Mouse (Mus musculus): ENCODE results near the gene Lrrc49. TPM values are rescaled to one million over a fixed set of nuclear protein-coding genes. Genes with fewer than 3 reads are reported as not detected.

Lrrc49 gene
- polyA plus RNA-seq, 1 experiment from 2014 or later = 83.5 TPM

DNA sequence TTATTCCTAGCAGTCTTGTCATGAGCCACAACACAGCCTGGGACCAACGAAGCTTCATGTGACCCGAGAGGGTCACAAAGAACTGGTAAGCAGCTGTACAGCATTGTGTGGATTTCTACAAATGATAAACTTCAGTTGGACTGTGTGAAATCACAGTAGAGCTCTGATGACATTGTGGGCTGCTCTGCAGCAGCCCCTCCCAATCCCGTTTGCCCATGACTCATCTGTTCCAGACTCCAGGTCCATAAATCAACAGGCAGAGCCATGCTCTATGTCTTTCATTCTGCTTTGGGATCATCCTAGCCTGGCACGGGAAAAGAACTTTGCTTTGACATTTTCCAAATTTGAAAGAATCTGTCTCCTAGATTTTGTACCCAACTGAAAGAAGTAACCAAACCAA, 4.7 kb upstream of the Lrrc49 start:
- Histone ChIP-seq H3K4me3 (ENCODE audit: low read depth, low read length) (no peak overlapping the region), H3K27ac (ENCODE audit: low read length) (no peak overlapping the region), H3K9ac (ENCODE audit: low read depth, low read length) (no peak overlapping the region), H3K27me3 (ENCODE audit: control insufficient read depth, insufficient read depth, low read depth, low read length) (no peaks in the 10 kb centered on the region), H3K4me1 (ENCODE audit: control insufficient read depth, insufficient read depth, low read length) (peaks cover 4% of the 10 kb centered on the region), H3K4me2 (ENCODE audit: low read length) (no peak overlapping the region), H3K9me3 (replicated peaks; ENCODE audit: control insufficient read depth, low read length, poor library complexity, severe bottlenecking) (no peaks in the 10 kb centered on the region), H3K36me3 (ENCODE audit: control insufficient read depth, insufficient read depth, low read length) (no peaks in the 10 kb centered on the region)
- ATAC-seq = no peak
- WGBS = 75% methylated on average over 4 of the region's 4 CpGs

DNA sequence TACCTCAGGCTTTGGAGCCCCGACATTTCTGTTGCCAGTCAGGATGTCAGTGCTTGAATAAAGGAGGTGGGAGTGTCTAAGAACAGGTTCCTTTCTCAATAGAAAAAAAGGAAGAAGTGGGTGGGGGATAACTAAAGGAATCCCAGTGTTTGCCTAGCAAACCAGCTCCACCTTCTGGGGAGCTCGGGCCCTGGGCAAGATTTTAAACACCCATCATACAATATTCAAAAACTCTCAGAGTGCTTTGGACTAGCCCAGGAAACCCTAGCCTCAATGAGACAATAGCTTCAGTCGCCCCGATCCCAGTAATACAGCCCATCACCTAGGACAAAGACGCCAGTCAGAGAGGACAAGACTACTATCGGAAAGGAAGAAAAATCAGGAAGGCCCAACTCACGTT, 543 bp downstream of the Lrrc49 start:
- peak overlapping the region; percentile 57 for H3K4me3 ChIP-seq (ENCODE audit: low read depth, low read length)
- no peaks in the 10 kb centered on the region for H3K27me3 ChIP-seq (ENCODE audit: control insufficient read depth, insufficient read depth, low read depth, low read length)
- H3K27ac ChIP-seq (ENCODE audit: low read length) = peak overlapping the region; percentile 98
- H3K9me3 ChIP-seq (replicated peaks; ENCODE audit: control insufficient read depth, low read length, poor library complexity, severe bottlenecking) = no peaks in the 10 kb centered on the region
- peaks cover 23% of the 10 kb centered on the region for H3K4me1 ChIP-seq (ENCODE audit: control insufficient read depth, insufficient read depth, low read length)
- peak; percentile 86 for ATAC-seq
- 0% methylated on average over 7 of the region's 7 CpGs for WGBS
- H3K36me3 ChIP-seq (ENCODE audit: control insufficient read depth, insufficient read depth, low read length) = peaks cover 9% of the 10 kb centered on the region
- H3K4me2 ChIP-seq (ENCODE audit: low read length) = peak overlapping the region; percentile 66
- peak overlapping the region; percentile 64 for H3K9ac ChIP-seq (ENCODE audit: low read depth, low read length)

- WGBS = 92% methylated on average over 4 of the region's 4 CpGs
- Histone ChIP-seq H3K27me3 (ENCODE audit: control insufficient read depth, insufficient read depth, low read depth, low read length) (no peaks in the 10 kb centered on the region), H3K9ac (ENCODE audit: low read depth, low read length) (no peak overlapping the region), H3K4me1 (ENCODE audit: control insufficient read depth, insufficient read depth, low read length) (peaks cover 20% of the 10 kb centered on the region), H3K9me3 (replicated peaks; ENCODE audit: control insufficient read depth, low read length, poor library complexity, severe bottlenecking) (no peaks in the 10 kb centered on the region), H3K36me3 (ENCODE audit: control insufficient read depth, insufficient read depth, low read length) (peaks cover 33% of the 10 kb centered on the region), H3K4me2 (ENCODE audit: low read length) (no peak overlapping the region), H3K27ac (ENCODE audit: low read length) (no peak overlapping the region), H3K4me3 (ENCODE audit: low read depth, low read length) (no peak overlapping the region)
- no peak for ATAC-seq
Observed at GRCm38 (mm10) chr9:60682753-60683152, 5.2 kb downstream of the Lrrc49 start.

- peaks cover 42% of the 10 kb centered on the region for H3K36me3 ChIP-seq (ENCODE audit: control insufficient read depth, insufficient read depth, low read length)
- H3K9me3 ChIP-seq (replicated peaks; ENCODE audit: control insufficient read depth, low read length, poor library complexity, severe bottlenecking) = no peaks in the 10 kb centered on the region
- peaks cover 15% of the 10 kb centered on the region for H3K4me1 ChIP-seq (ENCODE audit: control insufficient read depth, insufficient read depth, low read length)
- H3K9ac ChIP-seq (ENCODE audit: low read depth, low read length) = no peak overlapping the region
- H3K27ac ChIP-seq (ENCODE audit: low read length) = no peak overlapping the region
- no peak overlapping the region for H3K4me2 ChIP-seq (ENCODE audit: low read length)
- H3K4me3 ChIP-seq (ENCODE audit: low read depth, low read length) = no peak overlapping the region
- ATAC-seq = no peak
- 90% methylated on average over 3 of the region's 3 CpGs for WGBS
- H3K27me3 ChIP-seq (ENCODE audit: control insufficient read depth, insufficient read depth, low read depth, low read length) = no peaks in the 10 kb centered on the region
Observed at GRCm38 (mm10) chr9:60681005-60681404, 7.0 kb downstream of the Lrrc49 start.

DNA sequence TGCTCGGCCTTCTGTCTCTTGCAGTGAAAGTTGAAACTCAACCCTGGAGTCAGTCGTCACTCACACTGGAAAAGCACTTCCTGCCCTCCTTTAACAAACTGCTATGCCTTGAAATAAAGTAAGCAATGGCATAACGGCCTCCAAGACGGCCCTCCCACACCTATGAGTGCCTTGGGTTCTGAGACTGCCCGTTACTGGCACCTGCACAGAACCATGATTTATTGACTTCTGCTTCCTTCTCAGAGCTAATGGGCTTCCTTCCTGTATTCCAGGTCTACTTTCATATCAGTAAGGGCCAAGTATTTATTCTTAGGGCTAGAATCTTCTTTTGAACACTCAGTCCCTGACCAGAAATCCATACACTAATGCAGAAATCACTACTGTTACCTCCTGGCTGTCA, 9.0 kb downstream of the Lrrc49 start:
- Histone ChIP-seq H3K4me1 (ENCODE audit: control insufficient read depth, insufficient read depth, low read length) (peaks cover 2% of the 10 kb centered on the region; the same call in 1 of the 2 replicates), H3K27ac (ENCODE audit: low read length) (no peak overlapping the region), H3K27me3 (ENCODE audit: control insufficient read depth, insufficient read depth, low read depth, low read length) (no peaks in the 10 kb centered on the region), H3K9me3 (replicated peaks; ENCODE audit: control insufficient read depth, low read length, poor library complexity, severe bottlenecking) (no peaks in the 10 kb centered on the region), H3K4me2 (ENCODE audit: low read length) (no peak overlapping the region), H3K4me3 (ENCODE audit: low read depth, low read length) (no peak overlapping the region), H3K36me3 (ENCODE audit: control insufficient read depth, insufficient read depth, low read length) (peaks cover 39% of the 10 kb centered on the region), H3K9ac (ENCODE audit: low read depth, low read length) (no peak overlapping the region)
- 85% methylated on average over 5 of the region's 5 CpGs for WGBS
- ATAC-seq = no peak

DNA sequence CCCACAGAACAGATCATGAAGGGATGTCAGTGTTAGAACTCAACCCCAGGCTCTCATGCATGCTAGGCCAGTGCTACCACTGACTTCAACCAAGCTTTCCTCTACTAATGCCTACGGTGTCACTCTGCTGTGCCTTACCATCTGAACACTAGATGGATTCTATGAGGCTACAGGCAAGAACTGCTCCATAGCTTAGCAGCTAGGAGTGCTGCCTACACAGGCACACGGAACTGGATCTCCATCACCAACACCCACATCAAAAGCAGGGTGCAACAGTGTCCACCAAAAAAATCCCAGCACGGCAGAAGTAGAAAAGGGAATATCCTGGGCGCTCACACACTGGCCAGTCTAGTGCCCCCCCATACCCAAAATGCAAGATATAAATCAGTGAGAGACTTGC, 11.5 kb downstream of the Lrrc49 start:
- ATAC-seq = no peak
- Histone ChIP-seq H3K4me3 (ENCODE audit: low read depth, low read length) (no peak overlapping the region), H3K27me3 (ENCODE audit: control insufficient read depth, insufficient read depth, low read depth, low read length) (no peaks in the 10 kb centered on the region), H3K4me1 (ENCODE audit: control insufficient read depth, insufficient read depth, low read length) (no peaks in the 10 kb centered on the region), H3K4me2 (ENCODE audit: low read length) (no peak overlapping the region), H3K9me3 (replicated peaks; ENCODE audit: control insufficient read depth, low read length, poor library complexity, severe bottlenecking) (no peaks in the 10 kb centered on the region), H3K36me3 (ENCODE audit: control insufficient read depth, insufficient read depth, low read length) (peaks cover 38% of the 10 kb centered on the region), H3K27ac (ENCODE audit: low read length) (no peak overlapping the region), H3K9ac (ENCODE audit: low read depth, low read length) (no peak overlapping the region)
- 96% methylated on average over 4 of the region's 4 CpGs for WGBS

GRCm38 (mm10) chr9:60674780-60675179, 13.2 kb downstream of the Lrrc49 start:
- Histone ChIP-seq H3K36me3 (ENCODE audit: control insufficient read depth, insufficient read depth, low read length) (peaks cover 31% of the 10 kb centered on the region), H3K27me3 (ENCODE audit: control insufficient read depth, insufficient read depth, low read depth, low read length) (no peaks in the 10 kb centered on the region), H3K4me3 (ENCODE audit: low read depth, low read length) (no peak overlapping the region), H3K27ac (ENCODE audit: low read length) (no peak overlapping the region), H3K4me1 (ENCODE audit: control insufficient read depth, insufficient read depth, low read length) (no peaks in the 10 kb centered on the region), H3K4me2 (ENCODE audit: low read length) (no peak overlapping the region), H3K9me3 (replicated peaks; ENCODE audit: control insufficient read depth, low read length, poor library complexity, severe bottlenecking) (no peaks in the 10 kb centered on the region), H3K9ac (ENCODE audit: low read depth, low read length) (no peak overlapping the region)
- ATAC-seq = no peak

GRCm38 (mm10) chr9:60672568-60672967, 15.4 kb downstream of the Lrrc49 start:
- Histone ChIP-seq H3K36me3 (ENCODE audit: control insufficient read depth, insufficient read depth, low read length) (peaks cover 21% of the 10 kb centered on the region), H3K9me3 (replicated peaks; ENCODE audit: control insufficient read depth, low read length, poor library complexity, severe bottlenecking) (no peaks in the 10 kb centered on the region), H3K9ac (ENCODE audit: low read depth, low read length) (no peak overlapping the region), H3K4me3 (ENCODE audit: low read depth, low read length) (no peak overlapping the region), H3K27ac (ENCODE audit: low read length) (no peak overlapping the region), H3K4me2 (ENCODE audit: low read length) (no peak overlapping the region), H3K27me3 (ENCODE audit: control insufficient read depth, insufficient read depth, low read depth, low read length) (no peaks in the 10 kb centered on the region), H3K4me1 (ENCODE audit: control insufficient read depth, insufficient read depth, low read length) (no peaks in the 10 kb centered on the region)
- 97% methylated on average over 6 of the region's 6 CpGs for WGBS
- no peak for ATAC-seq

DNA sequence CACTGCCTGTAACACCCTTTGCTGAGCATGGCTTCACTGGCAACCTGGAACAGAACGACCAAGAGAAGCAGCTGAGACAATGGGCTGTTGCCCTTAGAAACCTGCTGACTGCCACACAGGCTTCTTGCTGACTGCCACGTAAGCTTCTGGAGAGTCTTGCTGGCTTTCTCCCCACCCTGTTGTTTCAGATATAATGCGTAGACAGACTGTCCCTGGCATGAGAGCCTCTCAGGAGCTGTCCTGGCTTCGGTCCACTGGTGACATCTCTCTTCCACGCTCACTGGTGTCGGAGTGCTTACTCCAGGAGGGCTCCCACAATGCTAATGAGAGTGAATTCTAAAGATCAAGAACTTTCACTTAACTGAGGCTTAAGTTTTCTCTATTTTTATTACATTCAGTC, 19.1 kb downstream of the Lrrc49 start:
- WGBS = 73% methylated on average over 6 of the region's 6 CpGs
- Histone ChIP-seq H3K27me3 (ENCODE audit: control insufficient read depth, insufficient read depth, low read depth, low read length) (no peaks in the 10 kb centered on the region), H3K9me3 (replicated peaks; ENCODE audit: control insufficient read depth, low read length, poor library complexity, severe bottlenecking) (no peaks in the 10 kb centered on the region), H3K4me1 (ENCODE audit: control insufficient read depth, insufficient read depth, low read length) (no peaks in the 10 kb centered on the region), H3K36me3 (ENCODE audit: control insufficient read depth, insufficient read depth, low read length) (peaks cover 28% of the 10 kb centered on the region), H3K9ac (ENCODE audit: low read depth, low read length) (no peak overlapping the region), H3K4me3 (ENCODE audit: low read depth, low read length) (no peak overlapping the region), H3K4me2 (ENCODE audit: low read length) (no peak overlapping the region), H3K27ac (ENCODE audit: low read length) (no peak overlapping the region)
- no peak for ATAC-seq

GRCm38 (mm10) chr9:60665535-60665934, 22.4 kb downstream of the Lrrc49 start:
- H3K36me3 ChIP-seq (ENCODE audit: control insufficient read depth, insufficient read depth, low read length) = peaks cover 30% of the 10 kb centered on the region
- H3K4me3 ChIP-seq (ENCODE audit: low read depth, low read length) = no peak overlapping the region
- no peak overlapping the region for H3K9ac ChIP-seq (ENCODE audit: low read depth, low read length)
- H3K4me1 ChIP-seq (ENCODE audit: control insufficient read depth, insufficient read depth, low read length) = 0 out of 2 replicates have a peak, but pooled peaks cover 5% of the 10 kb centered on the region
- H3K27ac ChIP-seq (ENCODE audit: low read length) = no peak overlapping the region
- H3K4me2 ChIP-seq (ENCODE audit: low read length) = no peak overlapping the region
- ATAC-seq = no peak
- 94% methylated on average over 3 of the region's 3 CpGs for WGBS
- no peaks in the 10 kb centered on the region for H3K9me3 ChIP-seq (replicated peaks; ENCODE audit: control insufficient read depth, low read length, poor library complexity, severe bottlenecking)
- no peaks in the 10 kb centered on the region for H3K27me3 ChIP-seq (ENCODE audit: control insufficient read depth, insufficient read depth, low read depth, low read length)
